12 mouse cellular contexts compared by ENCODE assay signal in genomic region chr9:68094561-68094960, GRCm38 (mm10).
"Had no signal": no experiment of that assay in that cellular context is flagged by ENCODE, and none has a peak within 500 bp of the region (broad histone marks: within the 10 kb centered on the region; RNA-seq: fewer than 3 reads in every experiment).

No protein-coding gene starts in this region.

- H3K27ac ChIP-seq: limb, embryonic 12.5 days; liver, embryonic 13.5 days; midbrain, embryonic 12.5 days; neural tube, embryonic 13.5 days; stomach, postnatal 0 days had no signal

- H3K4me3 ChIP-seq: limb, embryonic 12.5 days; liver, embryonic 13.5 days; midbrain, embryonic 12.5 days; neural tube, embryonic 13.5 days had no signal

- DNase-seq: kidney, adult 18-20 months; kidney, postnatal 10 days; kidney, postnatal 4 days; liver; liver, embryonic 13.5 days; lung, adult 18-20 months; right cerebral cortex, postnatal 25 days; thymus, postnatal 4 days had no signal
